Mouse (Mus musculus) liver, embryonic 14.5 days (tissue): ENCODE measurements around the gene A230072I06Rik. TPM values are rescaled to one million over a fixed set of nuclear protein-coding genes. Genes with fewer than 3 reads are reported as not detected.

ENCODE experiments used
- ATAC-seq: fragments of 200-750 bp; cut with Nextera tagmentation; 2 replicates; pipeline ENCODE4 v1.8.0; 2017; ENCODE audit warnings: moderate number of reproducible peaks, mild to moderate bottlenecking, moderate library complexity; ENCODE audit not compliant: insufficient read depth
- DNase-seq, 3 experiments: peaks; one replicate each; pipeline ENCODE4 v3.0.0-alpha.2; 2012 to 2013; ENCODE audit warnings: low read depth in 3 of 3, low spot score in 3 of 3
- H3K27ac ChIP-seq: fragments of 300-500 bp; sonication (generic); 2 replicates; pipeline ENCODE4 v1.5.1; 2014; ENCODE audit warnings: moderate library complexity, mild to moderate bottlenecking, control low read depth, inconsistent platforms
- H3K27me3 ChIP-seq: fragments of 300-500 bp; sonication (generic); 2 replicates; pipeline ENCODE4 v1.6.1; 2014; ENCODE audit warnings: mild to moderate bottlenecking, low read length, moderate library complexity; ENCODE audit not compliant: control insufficient read depth, insufficient read depth
- H3K36me3 ChIP-seq: fragments of 300-500 bp; sonication (generic); replicated peaks from 2 replicates; pipeline ENCODE4 v1.6.1; 2014; ENCODE audit warnings: low read depth; ENCODE audit not compliant: control insufficient read depth, insufficient read depth
- H3K4me1 ChIP-seq, 2 experiments: fragments of 200-500 bp in 1 of 2; fragments of 300-500 bp in 1 of 2; sonication (generic) in 1 of 2; replicated peaks; 2 replicates each; pipeline ENCODE4 v1.6.1; 2012 to 2014; ENCODE audit warnings: antibody characterized with exemption in 1 of 2, inconsistent platforms in 1 of 2, low read length in 1 of 2; ENCODE audit not compliant: control insufficient read depth in 2 of 2, insufficient read depth in 2 of 2
- H3K4me2 ChIP-seq: fragments of 300-500 bp; sonication (generic); 2 replicates; pipeline ENCODE4 v1.6.1; 2014; ENCODE audit warnings: low read depth, mild to moderate bottlenecking, control low read depth, moderate library complexity
- H3K4me3 ChIP-seq, 2 experiments: fragments of 200-500 bp in 1 of 2; fragments of 300-500 bp in 1 of 2; sonication (generic) in 1 of 2; 2 replicates each; pipeline ENCODE4 v1.5.1; 2012 to 2014; ENCODE audit warnings: low read depth in 2 of 2, low read length in 2 of 2, mild to moderate bottlenecking in 2 of 2, control low read depth in 1 of 2, inconsistent platforms in 1 of 2, moderate library complexity in 1 of 2; ENCODE audit not compliant: insufficient read depth in 1 of 2
- H3K9ac ChIP-seq: fragments of 300-500 bp; sonication (generic); replicated peaks from 2 replicates; pipeline ENCODE4 v1.6.1; 2014; ENCODE audit warnings: mild to moderate bottlenecking, control low read depth, moderate library complexity
- H3K9me3 ChIP-seq: fragments of 300-500 bp; sonication (generic); 2 replicates; pipeline ENCODE4 v1.6.1; 2016; ENCODE audit warnings: low read length, mixed read lengths; ENCODE audit not compliant: control insufficient read depth
- CTCF ChIP-seq: IDR thresholded peaks from 2 replicates; pipeline ENCODE4 v1.5.1; 2016; ENCODE audit warnings: antibody characterized with exemption, low read depth, control low read depth
- EP300 ChIP-seq: IDR thresholded peaks from 2 replicates; pipeline ENCODE4 v1.6.1; 2016; ENCODE audit warnings: antibody characterized with exemption, low read depth
- WGBS: fragments of 180-500 bp; shearing (Covaris S2); extraction: QIAGEN DNeasy Blood & Tissue Kit; methylation state at CpG from one replicate; pipeline ENCODE4 v1.1.7; 2014; ENCODE audit not compliant: insufficient replicate concordance; 5-methylcytosine and 5-hydroxymethylcytosine counted together
- polyA plus RNA-seq, 2 experiments: library from polyadenylated mRNA; depleted of rRNA in 1 of 2; stranded (reverse) in 1 of 2; unstranded in 1 of 2; fragments of >200 nt; fragmentation: Nextera tagmentation in 1 of 2; extraction: Ambion mirVana in 1 of 2; gene quantifications; 2 replicates each; pipeline versions ENCODE4 v1.2.1 to v1.2.3; 2012 to 2014

The A230072I06Rik gene
- polyA plus RNA-seq (2012; rRNA removed) (not detected in 2 replicates), polyA plus RNA-seq (2014; fragmentation: Nextera tagmentation; extraction: Ambion mirVana) (not detected in 2 replicates)

GRCm38 (mm10) chr8:12278663-12279312 is at the start of gene A230072I06Rik:
TSS of gene A230072I06Rik (plus strand) at chr8:12278819.
- no peaks in the 10 kb centered on the region for H3K9me3 ChIP-seq
- DNase-seq (no peak), ATAC-seq (no peak)

GRCm38 (mm10) chr8:12234039-12234438 is 44.6 kb upstream of the A230072I06Rik start:
- no peaks in the 10 kb centered on the region for H3K4me1 ChIP-seq
- 53% methylated on average over 11 of the region's 11 CpGs for WGBS
- no peaks in the 10 kb centered on the region for H3K36me3 ChIP-seq
- no peaks in the 10 kb centered on the region for H3K27me3 ChIP-seq
- H3K4me2 ChIP-seq, result no peak overlapping the region
- ATAC-seq, result no peak
- no peak overlapping the region for H3K9ac ChIP-seq
- H3K27ac ChIP-seq, result no peak overlapping the region
- no peak for DNase-seq
- H3K4me3 ChIP-seq, result no peak overlapping the region
- H3K9me3 ChIP-seq, result no peaks in the 10 kb centered on the region
- TF ChIP-seq CTCF, result no peak
- no peak for TF ChIP-seq EP300

More at GRCm38 (mm10) chr8:12278663-12279312, at the start of gene A230072I06Rik:
- Histone ChIP-seq H3K36me3 (no peaks in the 10 kb centered on the region), H3K9ac (no peak within 1 kb of the TSS), H3K4me2 (no peak within 1 kb of the TSS), H3K27ac (no peak within 1 kb of the TSS), H3K4me1 (no peaks in the 10 kb centered on the region; a peak in 1 of 4 replicates), H3K27me3 (no peaks in the 10 kb centered on the region), H3K4me3 (no peak within 1 kb of the TSS)
- TF ChIP-seq EP300 (no peak), CTCF (no peak)
- whole genome bisulfite sequencing, result 54% methylated on average over 12 of the region's 12 CpGs

DNA sequence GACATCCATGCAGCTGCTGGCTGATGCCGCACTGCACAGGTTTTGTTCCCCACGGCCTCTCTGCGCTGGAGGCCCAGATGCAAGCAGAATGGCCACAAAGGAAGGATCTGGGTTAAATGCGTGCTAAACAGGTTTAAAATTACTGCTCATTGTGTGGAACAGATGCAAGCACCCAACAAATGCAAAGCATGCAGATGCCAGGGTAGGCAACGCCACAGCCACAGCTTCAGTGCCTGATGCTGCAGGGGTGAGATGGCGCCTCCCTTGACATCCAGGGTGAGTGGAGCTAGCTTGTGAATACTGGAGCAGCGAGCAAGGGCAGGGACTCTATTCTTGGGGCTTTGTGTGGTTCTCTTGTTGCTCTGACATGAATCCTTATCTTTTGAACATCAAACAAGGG is 39.8 kb upstream of the A230072I06Rik start:
- Histone ChIP-seq H3K36me3 (no peaks in the 10 kb centered on the region), H3K27ac (no peak overlapping the region), H3K4me1 (no peaks in the 10 kb centered on the region), H3K27me3 (no peaks in the 10 kb centered on the region), H3K9ac (no peak overlapping the region), H3K9me3 (no peaks in the 10 kb centered on the region), H3K4me2 (no peak overlapping the region), H3K4me3 (no peak overlapping the region)
- no peak for ATAC-seq
- TF ChIP-seq EP300 (no peak), CTCF (no peak)
- DNase-seq, result no peak
- 59% methylated on average over 7 of the region's 7 CpGs for WGBS

DNA sequence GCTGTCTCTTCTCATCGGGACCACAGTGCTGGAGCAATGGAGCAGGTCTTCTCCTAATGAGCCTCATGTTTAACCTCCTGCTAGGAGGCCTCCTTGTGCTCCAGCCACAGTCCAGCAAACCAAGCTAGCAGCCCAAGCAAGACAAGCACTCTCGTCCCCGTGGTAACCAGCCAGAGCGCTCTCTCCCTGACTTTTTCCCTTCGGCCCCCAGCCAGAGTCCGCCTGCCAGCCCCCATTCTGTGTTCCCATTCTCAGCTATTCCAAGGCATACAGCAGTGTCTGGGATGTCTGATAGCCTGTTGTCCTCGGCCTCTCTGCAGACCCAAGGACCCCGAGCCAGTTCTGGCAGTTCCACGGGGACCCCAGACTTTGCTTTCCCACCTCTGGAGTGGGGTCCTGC is 38.5 kb upstream of the A230072I06Rik start:
- no peak overlapping the region for H3K27ac ChIP-seq

DNA sequence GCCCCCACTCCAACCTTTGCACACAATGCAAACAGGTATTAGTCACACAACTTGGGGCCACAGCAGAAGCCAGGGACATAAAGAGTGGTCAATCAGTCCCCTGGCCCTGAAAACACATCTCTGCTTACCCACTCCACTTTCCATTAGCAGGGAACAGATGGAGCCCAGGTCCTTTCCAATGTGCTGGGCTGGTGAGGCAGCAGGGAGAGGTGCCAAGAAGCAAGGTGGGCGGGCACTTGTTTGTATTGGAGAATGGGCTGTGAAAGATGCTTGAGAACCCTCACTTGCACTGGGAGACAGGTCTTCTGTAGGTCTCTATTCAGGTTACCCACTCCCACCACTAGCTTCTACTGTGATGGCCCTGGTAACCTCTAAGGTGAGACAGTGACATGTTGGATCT is 34.9 kb upstream of the A230072I06Rik start:
- Histone ChIP-seq H3K36me3 (no peaks in the 10 kb centered on the region), H3K4me2 (no peak overlapping the region), H3K4me1 (no peaks in the 10 kb centered on the region), H3K9ac (no peak overlapping the region), H3K9me3 (no peaks in the 10 kb centered on the region), H3K27ac (no peak overlapping the region), H3K4me3 (no peak overlapping the region), H3K27me3 (no peaks in the 10 kb centered on the region)
- WGBS, result 41% methylated on average over 1 of the region's 1 CpGs
- DNase-seq (no peak), ATAC-seq (no peak)
- no peak for TF ChIP-seq EP300
- no peak for TF ChIP-seq CTCF

More for the DNA sequence above, 38.5 kb upstream of the A230072I06Rik start:
- Histone ChIP-seq H3K27me3 (no peaks in the 10 kb centered on the region), H3K4me3 (no peak overlapping the region), H3K9me3 (no peaks in the 10 kb centered on the region), H3K4me1 (no peaks in the 10 kb centered on the region), H3K9ac (no peak overlapping the region), H3K4me2 (no peak overlapping the region), H3K36me3 (no peaks in the 10 kb centered on the region)
- no peak for TF ChIP-seq CTCF
- TF ChIP-seq EP300, result no peak
- no peak for ATAC-seq
- WGBS, result 56% methylated on average over 9 of the region's 9 CpGs
- DNase-seq, result no peak
